Mouse (Mus musculus) WW6 (cell line): Measurements from ENCODE around the gene Mfsd8.
A peak's percentile ranks its signal among the peaks of the same experiment; 100 is the strongest.
"Not testable (repeated sequence)": the region's sequence is repeated elsewhere in the genome, so short reads cannot be mapped to it uniquely, and the experiment has no call there.

ENCODE experiments used
- DNase-seq: peaks from one replicate; pipeline ENCODE4 v3.0.0-alpha.2; 2013; ENCODE audit warnings: low read depth, low spot score

Gene Mfsd8

DNA sequence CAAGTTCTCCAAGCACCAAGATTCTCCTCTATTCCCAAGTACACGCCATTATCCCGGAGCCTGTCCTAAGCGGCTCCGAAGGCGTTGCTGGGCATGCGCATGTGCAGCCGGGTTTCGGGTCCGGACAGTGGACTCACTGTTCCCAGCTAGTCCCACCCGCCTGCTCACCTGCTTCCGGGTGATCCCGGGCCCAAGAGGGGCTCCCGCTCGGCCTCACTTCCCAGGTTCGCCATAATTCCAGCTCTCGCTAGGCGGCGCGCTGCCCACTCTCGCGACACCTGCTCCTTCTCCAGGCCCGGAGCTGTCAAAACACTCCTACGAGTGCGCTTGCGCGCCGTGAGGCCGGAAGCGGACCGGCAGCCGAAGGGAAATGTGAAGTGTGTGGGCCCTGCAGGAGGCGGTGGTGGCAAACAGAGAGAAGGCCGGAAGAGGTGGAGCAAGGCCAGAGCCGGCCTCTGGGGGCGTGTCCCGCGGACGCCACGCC, at the start of gene Mfsd8:
Gene Mfsd8 (minus strand): TSS at position 414 of the 484 bp plus-strand sequence.
- peak; percentile 86 for DNase-seq

DNA sequence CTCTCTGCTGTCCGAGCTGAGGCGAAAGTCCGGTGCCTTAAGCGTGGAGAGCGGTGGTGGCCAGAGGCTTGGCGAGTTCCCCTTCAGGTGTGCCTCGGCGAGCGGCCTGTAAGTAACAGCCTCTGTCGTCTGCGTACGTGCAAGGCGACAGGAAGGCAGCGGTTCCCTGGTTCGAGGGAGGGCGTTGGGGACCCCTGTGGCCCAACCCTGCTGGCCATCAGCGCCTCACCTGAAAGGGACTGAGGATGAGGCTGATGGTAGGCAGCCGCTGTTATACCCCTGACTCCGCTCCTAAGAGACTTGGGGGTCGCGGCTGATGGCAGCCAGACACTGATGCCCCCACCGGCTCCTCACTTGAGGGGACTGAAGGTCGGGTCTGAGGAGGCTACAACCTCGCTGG, 47.6 kb upstream of the Mfsd8 start:
- not testable (repeated sequence) for DNase-seq

GRCm38 (mm10) chr3:40893816-40894258, 47.2 kb upstream of the Mfsd8 start:
- peak; percentile 95 for DNase-seq

GRCm38 (mm10) chr3:40853123-40853738, 6.5 kb upstream of the Mfsd8 start:
- not testable (repeated sequence) for DNase-seq

DNA sequence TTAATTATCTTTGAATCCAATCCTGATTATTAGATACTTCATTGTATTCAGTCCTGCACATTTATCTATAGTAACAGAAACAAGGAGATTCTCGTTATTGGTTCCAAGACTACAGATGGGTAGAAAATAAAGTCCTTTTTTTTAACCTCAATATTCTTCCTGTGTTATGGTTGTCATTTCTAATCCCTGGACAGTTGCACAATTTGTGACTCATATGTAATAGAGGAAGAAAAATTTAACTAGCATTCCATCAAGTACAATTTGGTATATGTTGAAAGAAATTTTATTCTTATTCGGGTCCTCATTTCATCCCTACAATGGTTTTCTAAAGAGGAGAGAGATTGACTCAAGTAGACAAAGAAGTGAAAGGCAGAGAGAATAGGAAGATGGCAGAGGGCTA, 1.2 kb upstream of the Mfsd8 start:
- DNase-seq, result not testable (repeated sequence)

DNA sequence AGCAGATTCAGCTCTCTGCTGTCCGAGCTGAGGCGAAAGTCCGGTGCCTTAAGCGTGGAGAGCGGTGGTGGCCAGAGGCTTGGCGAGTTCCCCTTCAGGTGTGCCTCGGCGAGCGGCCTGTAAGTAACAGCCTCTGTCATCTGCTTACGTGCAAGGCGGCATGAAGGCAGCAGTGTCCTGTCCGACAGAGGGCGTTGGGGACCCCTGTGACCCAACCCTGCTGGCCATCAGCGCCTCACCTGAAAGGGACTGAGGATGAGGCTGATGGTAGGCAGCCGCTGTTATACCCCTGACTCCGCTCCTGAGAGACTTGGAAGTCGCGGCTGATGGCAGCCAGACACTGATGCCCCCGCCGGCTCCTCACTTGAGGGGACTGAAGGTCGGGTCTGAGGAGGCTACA, 332 bp upstream of the Mfsd8 start:
- not testable (repeated sequence) for DNase-seq

GRCm38 (mm10) chr3:40846957-40847017, 101 bp upstream of the Mfsd8 start, which contains the start of gene Abhd18:
Abhd18 (plus strand) TSS chr3:40846970.
- not testable (repeated sequence) for DNase-seq

DNA sequence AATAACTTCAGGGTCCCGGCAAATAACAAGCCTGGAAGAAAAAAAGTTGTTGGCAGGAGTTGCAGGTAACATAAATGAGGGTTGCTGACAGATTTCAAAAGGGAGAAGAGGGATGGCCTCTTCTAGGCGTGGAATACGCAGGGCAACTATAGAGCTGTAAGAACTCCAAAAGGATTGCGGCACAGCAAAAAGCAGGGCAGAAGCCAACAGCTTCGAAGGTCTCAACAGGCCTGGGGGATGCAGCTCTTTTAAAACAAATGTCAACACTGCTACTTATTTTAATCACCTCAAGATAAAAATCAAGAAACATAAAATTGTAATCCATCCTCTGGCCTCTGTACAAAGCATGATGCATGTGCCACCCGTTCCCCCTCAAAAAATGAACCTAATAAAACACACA, 1.2 kb downstream of the Mfsd8 start:
- DNase-seq, result not testable (repeated sequence)

DNA sequence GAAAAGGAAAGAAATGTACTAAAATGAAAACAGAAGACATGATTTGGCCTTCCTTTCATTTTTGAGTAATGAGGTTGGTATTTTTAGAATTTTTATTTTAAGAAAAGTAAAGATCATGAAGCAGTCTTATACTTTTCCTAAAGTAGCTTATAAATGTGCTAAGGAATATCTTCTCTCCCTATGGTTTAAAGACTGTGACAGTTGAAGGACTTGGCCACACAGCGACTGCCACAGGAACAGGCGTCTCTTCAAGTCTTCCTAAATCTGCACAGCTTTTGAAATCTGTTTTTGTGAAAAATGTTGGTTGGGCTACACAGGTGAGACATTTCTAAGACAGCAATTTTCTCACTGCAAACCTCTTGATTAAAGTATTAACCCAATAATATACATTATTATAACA, 33.4 kb downstream of the Mfsd8 start:
- no peak for DNase-seq

GRCm38 (mm10) chr3:40809894-40810293, 36.8 kb downstream of the Mfsd8 start:
- DNase-seq, result no peak

DNA sequence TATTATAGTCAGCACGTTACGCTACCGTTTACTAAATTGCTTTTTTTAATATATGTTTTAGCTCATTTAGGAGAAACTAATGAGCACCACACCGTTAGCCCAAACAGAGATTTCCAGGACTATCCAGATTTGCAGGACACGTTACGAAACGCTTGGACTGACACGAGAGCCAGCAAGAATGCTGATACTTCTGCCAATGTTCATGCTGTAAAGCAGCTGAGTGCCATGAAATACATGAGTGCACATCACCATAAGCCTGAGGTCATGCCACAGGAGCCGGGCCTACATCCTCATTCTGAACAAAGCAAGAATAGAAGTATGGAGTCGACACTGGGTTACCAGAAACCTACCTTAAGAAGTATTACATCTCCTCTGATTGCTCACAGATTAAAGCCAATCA, 38.0 kb downstream of the Mfsd8 start:
- DNase-seq, result no peak

DNA sequence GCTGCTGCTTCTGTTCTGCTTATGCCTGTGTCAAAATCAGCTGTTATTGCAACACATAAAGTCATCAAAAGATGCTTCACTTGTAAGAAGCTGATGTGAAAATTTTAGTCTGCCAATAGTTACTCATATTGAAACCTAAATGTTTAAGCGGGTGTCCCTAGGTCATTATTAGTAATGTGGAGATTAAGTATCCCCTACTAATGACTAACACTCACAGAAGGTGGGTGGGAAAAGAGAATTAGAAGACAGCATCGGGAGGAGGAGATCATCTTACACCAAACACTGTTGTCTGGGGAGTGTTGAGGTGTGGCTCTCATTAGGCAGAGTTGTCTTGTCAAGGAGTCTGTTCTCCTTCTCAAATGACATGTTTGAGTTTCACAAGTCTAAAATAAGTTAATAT, 39.8 kb downstream of the Mfsd8 start:
- DNase-seq, result no peak

GRCm38 (mm10) chr3:40800373-40800823, 46.3 kb downstream of the Mfsd8 start:
- peak; percentile 18 for DNase-seq

DNA sequence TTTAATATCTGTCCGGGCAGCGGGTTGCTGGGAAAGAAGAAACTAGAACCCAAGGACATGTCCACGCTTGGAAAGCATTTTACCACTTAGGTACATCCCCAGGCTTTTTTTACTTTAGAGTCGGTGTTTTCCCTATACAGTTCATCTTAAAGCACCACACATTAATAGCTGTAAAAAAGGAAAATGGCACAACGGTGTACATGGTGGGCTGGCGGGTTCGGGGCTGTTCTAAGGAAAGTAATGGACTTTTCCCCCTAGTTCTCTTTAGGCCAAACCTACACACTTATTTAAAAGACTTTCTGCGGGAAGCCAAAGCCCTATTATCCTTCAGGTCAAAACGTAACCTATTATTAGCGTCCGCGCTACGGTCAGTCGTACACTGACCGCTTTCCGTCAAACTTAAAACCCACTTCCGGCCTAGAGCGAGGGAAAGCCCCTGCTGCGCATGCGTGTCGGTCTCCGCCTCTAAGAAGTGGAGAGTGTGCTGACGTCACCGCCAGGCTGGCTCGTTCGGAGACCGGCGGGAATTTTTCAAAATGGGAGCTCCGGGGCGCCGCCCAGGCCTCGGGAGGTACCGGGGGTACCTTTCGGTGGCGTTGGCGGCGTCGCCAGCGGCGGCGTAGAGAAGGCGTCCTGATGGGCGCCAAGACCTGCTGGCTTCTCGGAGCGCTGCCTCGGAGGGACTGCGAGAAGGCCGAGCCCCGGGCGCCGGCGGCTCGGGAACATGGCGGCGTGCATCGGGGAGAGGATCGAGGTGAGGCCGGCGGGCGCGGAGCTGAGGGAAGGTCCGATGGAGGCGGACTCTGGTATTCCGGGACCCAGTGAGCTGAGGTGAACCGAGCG, 46.9 kb downstream of the Mfsd8 start, which contains the start of gene Plk4:
Gene Plk4 (plus strand): TSS at position 490 of the 843 bp plus-strand sequence.
- DNase-seq, result peak; percentile 70

- DNase-seq, result peak; percentile 11
Observed at GRCm38 (mm10) chr3:40798500-40798899, 48.2 kb downstream of the Mfsd8 start.

DNA sequence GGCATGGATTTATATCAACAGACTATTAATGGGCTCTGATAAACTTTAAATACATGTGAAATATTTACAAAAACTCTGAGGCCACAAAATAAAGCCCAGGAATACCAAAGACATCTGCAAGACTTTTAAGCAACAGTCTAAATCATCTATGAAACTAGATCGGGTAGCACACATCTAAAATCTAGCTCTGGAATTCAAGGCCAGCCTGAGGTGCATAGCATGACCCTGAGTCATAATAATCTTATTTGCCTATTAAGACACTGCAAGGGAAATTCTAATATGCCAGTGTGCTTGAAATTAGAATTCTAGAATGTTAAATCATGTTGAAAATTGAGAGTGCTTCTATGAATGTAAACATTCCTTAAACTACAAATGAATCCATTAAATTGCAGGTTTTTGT, 48.6 kb downstream of the Mfsd8 start:
- no peak for DNase-seq

DNA sequence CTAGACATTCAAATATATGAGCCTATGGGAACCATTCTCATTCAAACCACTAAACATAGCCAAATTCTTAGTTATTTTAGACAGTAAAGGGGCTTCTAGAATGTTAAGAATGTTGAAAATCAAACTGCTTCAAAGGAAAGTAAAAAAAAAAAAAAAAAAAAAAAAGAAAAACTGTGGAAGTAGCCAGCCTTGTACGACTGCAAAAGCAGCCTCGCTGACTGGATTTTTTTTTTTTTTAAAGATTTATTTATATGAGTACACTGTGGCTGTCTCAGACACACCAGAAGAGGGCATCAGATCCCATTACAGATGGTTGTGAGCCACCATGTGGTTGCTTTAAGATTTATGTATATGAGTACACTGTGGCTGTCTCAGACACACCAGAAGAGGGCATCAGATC, 52.9 kb downstream of the Mfsd8 start:
- DNase-seq, result no peak
